ENCODE assay signal across 11 mouse cellular contexts in genomic region chr9:91959592-91959991, GRCm38 (mm10).
DNase-seq lines count a peak whose midpoint lies in the region; ATAC-seq lines count a peak whose summit lies in the region.
"Had no signal": no experiment of that assay in that cellular context is flagged by ENCODE, and none has a peak within 500 bp of the region (broad histone marks: within the 10 kb centered on the region; RNA-seq: fewer than 3 reads in every experiment).

No protein-coding gene starts in this region.

- intact Hi-C loops in left cerebral cortex, postnatal 4 days (cut with DNase I), result loop anchor here (5.0 to 10.0 kb wide), 2 partner anchors 585 to 1262 kb away; no protein-coding TSS in a partner anchor

- H3K27ac ChIP-seq in neural tube, embryonic 15.5 days (replicated peaks), result no peak overlapping the region
- H3K27ac ChIP-seq: macrophage had no signal

- no peaks in the 10 kb centered on the region for H3K27me3 ChIP-seq in neural tube, embryonic 15.5 days (replicated peaks)

- WGBS in neural tube, embryonic 15.5 days, result 5% methylated on average over 1 of the region's 1 CpGs

- H3K9ac ChIP-seq in neural tube, embryonic 15.5 days (replicated peaks), result no peak overlapping the region

- H3K9me3 ChIP-seq in neural tube, embryonic 15.5 days (replicated peaks), result no peaks in the 10 kb centered on the region
- H3K9me3 ChIP-seq: G1E had no signal

- H3K4me3 ChIP-seq in neural tube, embryonic 15.5 days (replicated peaks), result no peak overlapping the region

- peak; percentile 57 for DNase-seq in cerebellum, adult 11-12 months
- no peak for DNase-seq in cerebellum, adult 11 months
- peak; percentile 16 for DNase-seq in left cerebral cortex, postnatal 4 days
- no peak for DNase-seq in left cerebral cortex, adult 11 months (ENCODE audit: low spot score)
- DNase-seq in embryo, embryonic 11 days, result peak; percentile 38
- DNase-seq in urinary bladder, adult 18-20 months (ENCODE audit: low spot score in 2 of 2), result no peak
- DNase-seq in thymus, postnatal 0 days (ENCODE audit: low spot score), result no peak
- DNase-seq: thymus, adult 2 months had no signal

- no peaks in the 10 kb centered on the region for H3K36me3 ChIP-seq in neural tube, embryonic 15.5 days
- H3K36me3 ChIP-seq: G1E had no signal

- peak; percentile 75; the same call in 1 of the 2 replicates for ATAC-seq in neural tube, embryonic 15.5 days (ENCODE audit: low FRiP score)

- H3K4me2 ChIP-seq in neural tube, embryonic 15.5 days, result no peak overlapping the region

- H3K4me1 ChIP-seq in neural tube, embryonic 15.5 days, result no peaks in the 10 kb centered on the region

Comparison
In these comparisons a context has a peak if more than half of its experiments do, and no peak if none do; other contexts are left out.
1. DNase-seq: peak in cerebellum, adult 11-12 months (single experiment), left cerebral cortex, postnatal 4 days (single experiment) and embryo, embryonic 11 days (single experiment); none in cerebellum, adult 11 months (single experiment), left cerebral cortex, adult 11 months (single experiment), urinary bladder, adult 18-20 months (0 of 2) and thymus, postnatal 0 days (single experiment).